Mouse (Mus musculus): ENCODE measurements around the gene Gpr82.

Gpr82 gene

DNA sequence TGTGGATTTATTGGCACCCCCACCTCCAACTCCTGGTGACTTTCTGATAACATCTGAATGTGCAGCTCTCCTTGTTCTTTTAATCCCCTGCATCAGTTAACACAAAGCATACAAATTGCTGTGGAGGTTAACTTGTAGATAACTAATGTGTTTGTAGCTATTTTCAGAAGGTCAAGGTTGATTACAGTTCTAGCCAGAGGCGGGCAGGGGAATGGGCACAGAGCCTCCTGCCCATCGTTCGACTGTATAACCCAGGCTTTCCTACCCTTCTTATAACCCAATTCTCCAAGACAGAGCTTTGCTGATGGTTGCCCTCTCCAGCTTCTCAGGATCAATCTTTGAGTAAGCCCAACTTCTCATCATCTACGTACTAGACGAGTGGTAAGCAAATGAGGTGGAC, at the start of gene Gpr82:
Gene Gpr82, plus strand, starts transcription at position 301 of the 400 bp plus-strand sequence.
- no peak for DNase-seq (ENCODE audit: low read depth, low spot score)

DNA sequence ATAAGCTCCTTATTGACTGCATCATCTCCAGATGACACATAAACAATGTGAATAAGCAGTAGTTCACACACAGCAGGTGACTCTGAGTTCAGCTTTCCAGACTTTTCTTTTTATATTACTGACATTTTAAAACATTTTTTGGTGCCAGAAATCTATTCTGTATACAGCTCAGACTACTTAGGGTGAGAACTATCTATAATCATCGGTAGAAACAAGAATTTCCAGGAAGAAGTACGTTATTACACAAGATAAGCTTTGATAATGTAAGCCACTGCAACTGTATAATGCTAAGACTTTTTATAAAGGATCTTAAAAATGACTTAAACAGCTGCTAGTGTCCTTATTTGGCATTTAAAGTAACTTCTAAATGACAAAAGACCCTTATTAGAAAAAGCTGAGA, 49.0 kb upstream of the Gpr82 start:
- DNase-seq (ENCODE audit: low read depth, low spot score), result no peak

DNA sequence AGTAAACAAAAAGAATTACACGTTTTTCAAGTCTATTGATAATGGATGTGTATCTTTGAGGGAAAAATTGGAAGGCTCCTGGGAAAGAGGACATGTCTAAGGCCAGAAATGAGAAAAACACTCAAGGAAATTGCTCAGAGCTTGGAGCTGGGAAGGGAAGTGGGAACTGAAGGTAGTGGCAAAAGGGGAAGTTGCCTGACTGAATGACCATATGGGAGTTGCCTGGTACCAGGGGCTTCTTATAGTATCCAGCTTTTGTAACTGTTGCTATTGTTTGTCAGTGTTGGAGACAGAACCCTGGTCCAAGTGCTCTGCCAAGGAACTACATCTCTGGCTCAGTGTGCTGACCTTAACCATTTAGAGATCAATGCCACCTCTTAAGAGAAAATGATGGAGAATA, 44.4 kb upstream of the Gpr82 start:
- DNase-seq (ENCODE audit: low read depth, low spot score), result no peak

DNA sequence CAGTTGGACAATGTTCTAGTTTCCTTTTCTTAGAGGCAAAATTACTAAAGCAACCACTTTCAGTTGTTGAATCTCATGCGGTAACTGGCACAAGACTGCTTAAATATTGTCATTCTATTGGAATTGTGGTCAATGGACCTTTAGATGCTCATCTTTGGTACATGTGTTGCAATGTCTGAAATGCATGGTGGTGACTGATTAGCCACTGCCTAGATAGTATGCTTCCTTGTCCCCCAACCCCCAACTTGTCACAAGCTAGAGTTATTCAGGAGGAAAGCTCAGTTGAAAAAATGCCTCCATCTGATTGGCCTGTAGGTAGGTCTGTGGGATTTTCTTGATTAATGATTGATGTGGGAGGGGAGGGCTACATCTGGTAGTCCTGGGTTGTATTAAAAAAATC, 43.9 kb upstream of the Gpr82 start:
- DNase-seq (ENCODE audit: low read depth, low spot score), result no peak

DNA sequence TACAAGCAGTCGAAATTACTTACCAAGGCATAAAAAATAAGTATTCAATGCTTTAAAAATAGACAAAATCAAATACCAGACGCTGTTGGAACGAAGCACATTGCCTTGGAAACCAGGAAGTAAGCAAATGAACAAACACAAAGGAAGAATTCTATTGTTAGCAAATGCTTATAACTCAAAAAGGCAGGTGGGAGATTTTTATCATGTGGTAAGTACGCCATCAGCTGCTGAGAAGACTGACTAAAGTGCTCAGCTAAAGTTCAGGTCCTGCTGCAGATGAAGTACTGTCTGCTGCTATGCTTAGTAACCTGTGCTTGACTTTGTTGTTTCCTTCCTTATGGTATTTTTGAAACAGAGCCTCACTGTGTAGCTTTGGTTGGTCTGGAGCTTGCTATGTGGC, 42.7 kb upstream of the Gpr82 start:
- DNase-seq (ENCODE audit: low read depth, low spot score), result no peak

DNA sequence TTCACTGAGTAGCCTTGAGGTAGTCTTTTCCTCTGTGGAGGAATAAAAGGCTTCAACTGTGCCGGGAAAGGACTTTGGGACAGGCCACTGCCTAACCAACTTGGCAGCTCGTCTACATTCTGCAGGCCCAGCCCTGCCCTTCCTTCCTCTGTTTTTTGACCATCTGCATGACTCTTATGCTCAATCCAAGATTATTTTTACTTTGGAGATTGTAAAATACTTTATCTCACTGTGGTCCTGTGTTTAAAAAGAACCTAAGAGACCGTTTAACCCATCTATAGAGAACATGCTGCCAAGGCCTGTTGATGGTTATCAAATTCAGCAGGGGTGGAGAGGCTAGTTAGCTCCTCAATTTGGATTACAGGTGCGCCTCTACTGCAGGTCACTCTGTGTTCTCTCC, 39.7 kb upstream of the Gpr82 start:
- no peak for DNase-seq (ENCODE audit: low read depth, low spot score)

DNA sequence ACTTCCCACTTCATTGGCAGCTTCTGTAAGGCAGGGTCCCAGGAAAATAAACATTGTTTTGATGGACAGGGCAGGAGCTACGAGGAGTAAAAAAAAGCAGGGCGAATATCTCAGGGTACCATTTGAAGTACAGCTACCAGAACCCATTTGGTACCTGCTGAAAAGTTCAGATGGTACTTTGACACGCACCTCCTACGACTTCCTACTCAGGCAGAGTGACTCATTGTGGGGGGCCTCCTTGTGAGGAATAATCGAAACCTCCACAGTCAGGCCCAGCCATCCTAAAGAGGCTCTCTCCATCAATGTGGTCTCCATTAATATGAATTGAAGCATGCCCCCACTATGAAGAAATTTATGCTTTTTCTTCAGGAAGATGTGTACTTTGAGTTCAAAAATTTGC, 38.5 kb upstream of the Gpr82 start:
- no peak for DNase-seq (ENCODE audit: low read depth, low spot score)

DNA sequence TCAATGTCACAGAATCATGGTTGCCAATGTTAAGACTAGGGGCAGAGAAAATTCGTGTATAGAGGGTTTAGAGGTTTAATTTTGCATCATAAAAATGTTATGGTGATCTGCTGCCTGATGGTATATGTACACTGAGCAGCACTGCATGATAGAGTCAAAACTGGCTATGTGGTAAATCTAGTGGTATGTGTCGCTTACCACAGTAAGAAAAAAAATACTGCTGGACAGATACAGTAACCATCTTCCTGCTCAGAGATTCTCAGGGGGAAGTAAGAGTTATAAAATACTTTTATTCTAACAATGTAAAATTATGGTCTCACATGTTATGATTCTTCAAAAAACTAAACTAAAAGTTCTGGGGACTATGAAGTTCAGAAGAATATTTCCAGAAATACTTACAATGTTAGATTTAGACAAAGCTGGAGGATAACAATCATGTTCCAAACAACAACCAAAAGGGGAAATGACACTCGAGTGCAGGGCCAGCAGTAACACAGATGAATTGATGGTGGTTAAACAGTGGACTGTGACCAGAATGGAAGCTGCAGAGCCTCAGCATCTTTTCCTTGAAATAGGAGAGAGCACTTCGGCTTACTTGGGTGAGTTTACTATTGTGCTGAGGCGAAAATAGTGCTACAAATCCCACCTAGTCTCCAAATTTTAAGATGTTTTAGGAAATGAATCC, 29.4 kb upstream of the Gpr82 start, which contains the start of gene Gpr34:
Gene Gpr34, plus strand, starts transcription at position 491 of the 685 bp plus-strand sequence.
- no peak for DNase-seq (ENCODE audit: low read depth, low spot score)

DNA sequence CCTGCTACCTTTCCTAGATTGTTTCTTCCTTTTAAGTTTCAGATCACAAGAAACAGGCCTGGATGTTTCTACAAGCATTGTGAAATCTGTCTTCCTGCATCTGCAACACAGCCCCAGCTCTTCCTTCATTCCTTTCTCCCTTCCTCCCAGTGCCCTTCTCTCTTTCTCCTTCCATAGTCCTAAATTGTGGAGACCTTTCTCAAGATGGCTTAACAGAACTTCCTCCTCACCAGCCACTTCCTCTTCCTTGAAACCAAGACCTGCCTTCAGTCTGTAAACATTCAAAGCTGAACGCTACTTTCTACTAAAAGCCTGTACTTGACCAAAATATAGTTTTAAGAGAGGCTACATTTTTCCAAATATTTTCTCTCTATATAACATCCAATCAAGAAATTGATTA, 24.8 kb upstream of the Gpr82 start:
- DNase-seq (ENCODE audit: low read depth, low spot score), result no peak

DNA sequence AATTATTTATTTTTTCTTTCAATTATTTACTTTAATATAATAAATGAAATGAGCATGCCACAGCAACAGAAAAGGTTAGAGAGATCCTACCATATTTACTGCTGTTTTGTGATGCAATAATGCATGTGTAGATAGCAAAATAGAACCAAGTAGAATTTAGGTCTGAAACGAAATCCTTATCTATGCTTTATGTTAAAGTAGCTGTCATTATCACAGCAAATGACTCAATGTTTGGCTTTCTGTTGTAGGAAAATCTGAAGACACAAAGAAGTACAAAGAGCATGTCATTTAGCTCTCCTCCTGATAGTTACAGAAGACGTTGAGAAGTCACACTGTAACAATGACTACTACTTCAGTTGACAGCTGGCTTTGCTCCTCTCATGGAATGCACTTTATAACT, 22.3 kb upstream of the Gpr82 start:
- DNase-seq (ENCODE audit: low read depth, low spot score), result no peak

DNA sequence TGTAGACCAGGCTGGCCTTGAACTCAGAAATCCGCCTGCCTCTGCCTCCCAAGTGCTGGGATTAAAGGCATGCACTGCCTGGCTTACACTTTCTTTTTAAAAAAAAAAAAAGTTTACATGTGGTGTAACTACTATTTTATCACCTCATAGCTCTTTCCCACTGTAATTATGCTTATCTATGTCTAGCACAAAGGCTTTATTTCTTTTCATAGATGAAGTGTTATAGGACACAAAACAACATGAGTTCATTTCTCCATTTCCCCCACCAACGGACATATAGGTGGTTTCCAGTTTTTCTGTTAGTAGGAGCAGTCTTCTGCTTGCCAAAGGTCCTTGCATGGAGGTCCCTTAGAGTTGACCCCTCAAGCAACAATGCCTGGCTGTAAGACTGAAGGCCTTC, 9.3 kb upstream of the Gpr82 start:
- DNase-seq (ENCODE audit: low read depth, low spot score), result no peak

DNA sequence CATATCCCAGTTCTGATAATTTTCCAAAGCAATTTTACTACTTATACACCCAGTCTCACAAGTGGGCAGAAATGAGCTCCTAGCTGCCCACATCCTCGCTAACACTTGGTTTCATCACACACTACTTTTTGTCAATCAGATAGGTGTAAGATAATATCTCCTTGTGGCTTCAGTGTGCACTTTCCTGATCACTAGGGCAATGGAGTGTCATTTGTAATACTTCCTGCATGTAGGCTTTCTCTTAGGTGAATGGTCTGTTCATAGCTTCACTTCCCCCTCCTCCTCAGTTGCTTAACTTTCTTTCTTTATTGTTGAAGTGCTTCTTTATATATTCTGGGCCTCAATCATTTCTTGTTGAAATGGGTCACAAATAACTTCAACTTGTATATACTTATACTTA, 8.9 kb upstream of the Gpr82 start:
- no peak for DNase-seq (ENCODE audit: low read depth, low spot score)

DNA sequence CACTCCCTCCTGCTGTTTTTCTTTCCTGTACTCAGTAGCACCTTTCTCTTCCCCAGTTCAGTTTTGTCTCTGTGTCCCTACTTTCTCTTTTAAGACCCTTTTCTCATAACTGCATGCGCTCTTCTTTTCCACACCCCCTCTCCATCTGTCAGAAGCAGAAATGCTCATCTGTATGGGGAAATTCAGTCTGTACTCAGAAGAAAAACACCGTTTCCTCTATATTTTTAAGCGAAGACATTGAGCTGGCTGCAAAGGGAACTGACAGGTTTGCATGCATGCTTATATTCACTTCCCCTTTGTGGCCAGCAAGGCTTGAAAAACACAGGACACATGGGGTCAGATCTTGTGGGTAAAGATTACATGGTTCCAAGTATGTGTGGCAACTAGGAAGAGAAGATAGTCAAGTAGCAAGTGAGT, 6.2 kb upstream of the Gpr82 start:
- no peak for DNase-seq (ENCODE audit: low read depth, low spot score)

DNA sequence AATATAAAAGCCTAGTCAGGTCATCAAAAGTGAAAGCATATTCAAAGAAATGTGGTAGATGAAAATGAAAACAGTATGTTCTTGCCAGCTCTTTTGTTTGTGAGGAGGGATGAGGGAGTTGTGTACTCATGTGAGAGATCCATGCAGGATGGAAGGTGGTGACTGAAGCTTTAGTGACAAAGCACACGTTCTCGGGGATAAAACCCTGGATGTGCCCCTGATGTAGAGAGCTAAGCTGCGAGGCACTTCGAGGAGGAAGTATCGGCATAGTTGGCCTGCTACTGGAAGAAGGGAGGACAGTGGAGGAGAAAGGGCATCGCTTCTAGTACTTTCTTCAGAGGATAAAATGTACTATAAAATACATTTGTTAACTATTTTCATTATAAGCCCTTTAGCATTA, 5.3 kb upstream of the Gpr82 start:
- no peak for DNase-seq (ENCODE audit: low read depth, low spot score)

DNA sequence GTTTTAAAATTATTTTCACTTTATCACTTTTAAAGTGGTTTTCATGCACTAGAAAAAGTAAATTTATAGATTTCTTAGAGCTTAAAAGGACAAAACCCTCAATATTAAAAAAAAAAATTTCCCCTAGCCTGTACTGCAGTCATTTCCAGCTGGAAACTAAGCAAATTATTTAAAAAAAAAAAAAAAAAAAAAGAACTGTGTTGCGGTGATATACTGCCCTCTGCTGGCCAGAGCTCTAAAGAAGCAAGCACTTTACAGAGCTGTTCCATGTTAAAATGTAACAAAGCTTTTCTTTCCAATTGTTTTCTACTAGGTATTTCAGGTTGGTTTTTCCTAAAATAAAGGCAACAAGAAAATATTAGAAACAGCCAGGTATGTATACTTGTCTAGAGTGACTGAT, 4.4 kb upstream of the Gpr82 start:
- peak; percentile 18 for DNase-seq (ENCODE audit: low read depth, low spot score)

DNA sequence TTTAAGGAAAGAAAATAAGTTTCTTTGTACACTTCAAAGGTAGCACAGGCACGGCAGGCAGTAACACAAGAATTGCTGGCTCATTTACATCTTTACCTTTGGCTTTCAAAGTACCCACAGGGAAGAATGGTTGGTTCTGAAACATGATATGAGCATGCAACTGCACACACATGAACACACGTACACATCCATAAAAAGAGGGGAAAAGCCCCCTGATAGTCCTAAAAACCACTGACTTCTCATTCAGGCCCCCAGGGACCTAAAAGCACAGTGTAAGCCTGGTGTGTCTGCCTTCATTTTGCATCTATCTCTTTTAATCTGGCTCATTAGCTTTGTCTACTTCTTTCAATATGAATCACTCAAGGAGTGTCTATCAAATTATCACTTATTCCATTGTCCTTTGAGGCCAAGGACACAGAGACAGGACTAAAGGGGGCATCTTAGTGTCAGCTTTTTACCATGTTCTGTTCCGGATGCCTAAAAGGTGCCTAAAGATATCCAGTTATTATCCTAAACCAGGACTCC, 2.5 kb upstream of the Gpr82 start:
- DNase-seq (ENCODE audit: low read depth, low spot score), result no peak

DNA sequence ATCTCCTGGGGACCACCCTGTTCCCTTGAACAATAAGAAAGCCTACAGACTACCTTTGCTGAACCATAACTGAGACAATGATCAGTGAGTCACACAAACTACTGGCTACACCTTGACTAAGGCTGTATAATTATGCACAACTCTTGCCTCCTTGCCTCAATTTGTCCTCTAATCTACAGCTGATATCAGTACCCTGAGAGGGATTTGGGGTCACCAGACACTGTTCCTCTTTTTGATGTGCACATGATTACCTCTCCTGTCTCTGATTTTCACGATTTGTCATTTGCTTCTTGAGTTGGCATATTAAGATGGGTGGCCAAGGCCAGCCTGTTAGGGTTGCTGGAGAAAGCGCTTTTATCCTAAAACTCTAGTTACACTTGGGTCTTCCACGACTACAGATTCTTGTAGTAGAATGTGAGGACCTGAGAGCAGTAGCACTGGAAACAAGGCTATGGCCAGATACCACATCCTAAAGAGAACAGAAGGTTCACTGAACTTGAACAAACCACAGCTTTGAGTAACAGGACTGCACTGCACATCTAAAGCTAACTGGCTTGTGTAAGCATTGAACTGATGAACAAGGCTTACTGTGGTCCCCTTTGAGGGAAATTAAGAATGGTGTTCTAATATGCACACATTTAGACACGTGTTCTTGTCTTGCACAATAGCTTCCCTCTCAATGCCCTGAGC, 1.8 kb upstream of the Gpr82 start:
- DNase-seq (ENCODE audit: low read depth, low spot score), result no peak

DNA sequence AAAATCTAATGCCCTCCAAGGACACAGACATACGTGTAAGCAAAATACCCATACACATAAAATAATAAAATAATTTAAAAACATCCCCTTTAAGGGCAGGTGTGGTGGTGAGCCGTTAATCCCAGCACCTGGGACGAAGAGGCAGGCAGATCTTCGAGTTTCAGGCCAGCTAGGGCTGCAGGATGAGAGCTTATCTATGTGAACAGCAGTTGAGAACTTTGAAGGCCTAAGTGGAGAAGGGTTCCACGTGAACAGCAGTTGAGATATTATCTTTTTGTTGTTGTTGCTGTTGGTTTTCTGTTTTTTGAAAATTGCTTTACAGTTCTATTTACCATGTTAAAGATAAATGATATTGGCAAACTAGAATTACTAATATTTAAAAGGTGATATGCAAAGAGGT, 7.7 kb downstream of the Gpr82 start:
- DNase-seq (ENCODE audit: low read depth, low spot score), result no peak

DNA sequence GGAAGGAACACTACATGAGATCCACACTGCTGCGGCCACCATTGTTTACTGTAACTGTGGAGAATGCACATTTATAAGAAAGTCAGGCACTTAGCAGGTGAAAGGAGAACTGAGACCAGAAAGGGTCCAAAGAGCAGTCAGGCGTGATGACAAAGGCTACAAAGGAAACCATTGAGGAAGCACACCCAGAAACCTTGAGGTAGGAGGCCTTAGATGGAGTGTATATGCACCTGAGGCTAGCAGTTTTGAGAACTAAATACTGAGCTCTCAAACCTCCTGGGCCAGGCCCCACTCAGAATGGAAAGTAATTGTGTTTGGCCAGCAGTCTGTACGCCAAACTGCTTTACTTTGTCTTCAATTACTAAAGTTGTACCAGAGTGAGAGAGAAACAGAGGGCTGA, 9.2 kb downstream of the Gpr82 start:
- DNase-seq (ENCODE audit: low read depth, low spot score), result no peak

DNA sequence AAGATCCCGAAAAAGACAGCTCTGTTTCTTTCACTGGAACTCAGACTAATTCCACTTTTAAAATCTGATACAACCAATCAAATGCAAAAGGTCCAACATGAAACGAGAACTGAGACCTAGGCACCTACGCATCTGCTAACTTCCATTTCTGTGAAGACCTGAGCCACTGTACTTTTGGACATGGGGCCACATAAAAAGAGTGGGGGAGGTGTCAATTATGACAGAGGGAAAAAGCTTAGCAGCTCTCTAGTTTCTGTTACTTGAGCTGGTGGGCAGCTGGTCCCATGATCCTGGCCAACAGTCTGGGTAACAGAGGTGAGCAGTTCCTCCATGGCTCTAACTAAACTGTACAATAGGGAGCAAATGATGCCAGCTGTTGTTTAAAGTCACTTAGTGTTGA, 11.8 kb downstream of the Gpr82 start:
- DNase-seq (ENCODE audit: low read depth, low spot score), result no peak

DNA sequence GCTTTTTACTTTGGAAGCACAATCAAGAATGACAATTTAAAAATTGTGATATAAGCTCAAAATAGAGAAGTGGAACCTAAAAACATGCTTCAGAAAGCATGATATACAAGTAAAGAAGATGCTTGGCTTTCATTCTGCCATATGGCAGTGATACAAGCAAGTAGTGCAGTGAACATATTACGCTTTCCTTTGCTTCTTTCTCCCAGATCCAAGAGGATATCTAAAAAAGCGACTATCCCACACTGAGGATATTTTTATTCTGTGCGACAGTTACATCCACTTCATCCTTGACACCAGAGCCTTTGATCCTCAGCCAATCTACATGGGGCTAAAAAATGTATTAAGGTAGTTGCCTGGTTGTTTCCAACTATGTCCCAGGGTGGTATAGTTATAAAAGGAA, 20.6 kb downstream of the Gpr82 start:
- DNase-seq (ENCODE audit: low read depth, low spot score), result no peak

DNA sequence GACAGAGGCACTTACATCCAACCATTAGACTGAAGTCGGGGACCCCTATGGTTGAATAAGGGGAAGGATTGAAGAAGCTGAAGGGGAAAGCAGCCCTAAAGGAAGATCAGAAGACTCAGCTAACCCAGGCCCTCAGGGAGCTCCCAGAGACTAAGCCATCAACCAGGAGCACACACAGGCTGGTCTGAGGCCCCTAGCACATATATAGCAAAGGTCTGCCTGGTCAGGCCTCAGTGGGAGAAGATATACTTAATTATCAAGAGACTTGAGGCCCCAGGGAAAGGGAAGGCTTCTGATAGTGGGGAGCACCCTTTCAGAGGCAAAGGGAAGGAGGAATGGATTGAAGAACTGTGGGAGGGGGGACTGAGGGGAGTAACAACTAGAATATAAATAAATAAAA, 25.4 kb downstream of the Gpr82 start:
- no peak for DNase-seq (ENCODE audit: low read depth, low spot score)

DNA sequence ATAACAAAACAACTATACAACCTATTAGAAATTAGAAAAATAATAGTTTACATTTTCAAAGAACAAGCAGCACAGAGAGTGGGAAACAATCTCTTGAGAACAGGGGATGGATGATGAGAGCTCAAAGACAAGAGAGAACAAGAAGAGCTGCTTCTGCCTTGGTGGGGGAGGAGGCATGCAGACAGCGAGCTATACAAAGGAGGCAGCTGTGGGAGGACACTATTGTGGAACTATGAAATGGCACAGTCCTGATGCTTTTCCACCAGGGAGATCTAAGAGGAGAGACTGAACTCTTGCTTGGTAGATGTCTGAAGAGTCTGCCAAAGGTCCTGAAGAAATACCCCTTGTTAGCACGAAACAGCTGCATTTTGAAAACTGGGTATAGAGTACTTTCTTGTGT, 27.2 kb downstream of the Gpr82 start:
- DNase-seq (ENCODE audit: low read depth, low spot score), result no peak

Measured in retina, adult 2 months (tissue).